Mouse (Mus musculus) olfactory bulb, adult 2 months (tissue): ENCODE data around the gene Tmc7.

Source experiments
- CTCF ChIP-seq: fragments of 200-500 bp; IDR thresholded peaks from 2 replicates; pipeline ENCODE4 v1.5.1; 2012; ENCODE audit warnings: low read depth, mild to moderate bottlenecking, low read length, moderate library complexity; ENCODE audit not compliant: insufficient read depth
- POLR2A ChIP-seq: fragments of 200-500 bp; IDR thresholded peaks from 2 replicates; pipeline ENCODE4 v1.6.1; 2012; ENCODE audit warnings: mild to moderate bottlenecking, low read depth, low read length, moderate library complexity; ENCODE audit not compliant: insufficient read depth

DNA sequence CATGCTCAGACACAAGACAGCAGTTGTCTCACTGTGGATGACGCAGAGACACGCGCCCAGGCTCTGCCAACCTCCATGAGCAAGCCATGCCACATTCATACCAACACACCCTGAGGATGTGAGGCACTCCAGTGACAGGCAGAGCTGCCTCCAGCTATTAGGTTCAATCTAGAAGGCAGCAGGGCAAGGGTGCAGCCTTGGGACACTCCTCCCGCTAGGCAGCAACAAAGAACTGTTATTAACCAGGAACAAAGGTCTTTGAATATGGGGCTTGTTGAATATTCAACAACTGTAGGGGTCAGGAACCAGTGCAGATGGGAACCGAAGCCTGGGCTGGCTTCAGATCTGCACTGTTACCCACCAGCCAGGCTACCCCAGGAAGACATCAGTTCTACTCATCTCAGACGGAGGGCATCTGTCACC lies 15.4 kb downstream of the Tmc7 start:
- no peak for TF ChIP-seq POLR2A
- TF ChIP-seq CTCF: no peak
